Comparison of ENCODE assay signal across 1 mouse cellular context in the genomic region with DNA sequence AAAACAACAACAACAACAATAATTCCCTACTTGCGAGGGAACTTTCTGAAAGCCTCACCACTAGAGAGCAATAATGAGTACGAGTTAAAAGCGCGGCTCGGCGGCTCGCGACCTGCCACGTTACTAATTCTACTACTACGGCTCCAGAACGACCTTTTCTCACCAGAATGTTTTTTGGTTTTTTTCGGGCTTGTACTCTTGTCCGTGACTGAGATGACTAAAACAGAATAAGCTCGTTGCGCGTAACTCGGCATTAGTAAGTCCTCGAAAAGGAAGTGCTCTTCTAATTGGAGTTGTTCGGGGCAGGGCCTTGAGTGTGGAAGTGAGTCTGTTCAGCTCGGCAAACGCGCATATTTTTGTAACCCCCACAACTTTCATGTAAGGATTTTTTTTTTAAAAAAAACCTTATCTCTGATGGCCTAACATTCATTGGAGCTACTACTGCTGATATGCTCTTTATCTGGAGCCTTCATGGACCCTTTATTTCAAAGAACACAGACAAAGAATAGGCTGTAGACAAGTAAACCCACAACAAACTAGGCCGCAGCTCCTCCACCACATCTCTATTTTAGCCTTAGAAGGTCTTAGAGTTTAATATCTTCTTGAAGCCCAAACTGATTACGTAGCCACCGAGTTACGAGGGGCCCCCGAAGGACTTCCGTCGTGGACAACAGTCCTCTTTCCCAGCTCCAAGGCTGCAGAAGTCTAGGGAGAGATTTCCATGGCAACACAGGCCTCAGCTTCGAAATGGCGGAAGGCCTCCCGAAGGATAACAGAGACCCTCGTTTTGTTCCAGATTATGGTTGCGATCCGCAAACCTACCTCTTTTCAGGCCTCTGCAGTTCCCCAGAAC.
A peak's percentile ranks its signal among the peaks of the same experiment; 100 is the strongest.
TF ChIP-seq lines count a peak whose summit lies in the region.

No protein-coding gene starts in this region.

TF ChIP-seq in CH12.LX, 34 proteins besides CTCF, POLR2A, EP300 and RAD21:
- TF ChIP-seq USF1 (IDR thresholded peaks at IDR 0.05; ENCODE audit: low read depth, low read length) (no peak), UBTF (IDR thresholded peaks at IDR 0.05; ENCODE audit: low read depth, low read length) (no peak), MYC (IDR thresholded peaks at IDR 0.05; ENCODE audit: low read depth, low read length) (peak; percentile 72; the same call in 1 of the 2 replicates), MAZ (IDR thresholded peaks at IDR 0.05; ENCODE audit: low read depth, low read length) (no peak), NRF1 (IDR thresholded peaks at IDR 0.05; ENCODE audit: low read depth, low read length) (no peak), ZMIZ1 (IDR thresholded peaks at IDR 0.05; ENCODE audit: low read depth, low read length) (no peak), MEF2A (IDR thresholded peaks at IDR 0.05; ENCODE audit: borderline replicate concordance, low read depth, low read length) (no peak), HCFC1 (IDR thresholded peaks at IDR 0.05; ENCODE audit: low read depth, low read length) (peak; percentile 21; the same call in 1 of the 2 replicates), MAX (IDR thresholded peaks at IDR 0.05; ENCODE audit: low read length) (0 out of 2 replicates have a peak, but pooled peaks have one; percentile 57), JUND (conservative IDR thresholded peaks at IDR 0.05; ENCODE audit: low read depth, low read length) (no peak), ETS1 (conservative IDR thresholded peaks at IDR 0.05; ENCODE audit: low read depth, low read length) (no peak), ZKSCAN1 (IDR thresholded peaks at IDR 0.05; ENCODE audit: borderline replicate concordance, low read depth, low read length) (no peak), GABPA (IDR thresholded peaks at IDR 0.05; ENCODE audit: insufficient replicate concordance, low read depth, low read length) (no peak), POLR2AphosphoS2 (IDR thresholded peaks at IDR 0.05; ENCODE audit: low read depth, low read length) (no peak), TBP (conservative IDR thresholded peaks at IDR 0.05; ENCODE audit: low read depth, low read length) (0 out of 2 replicates have a peak, but pooled peaks have one; percentile 13), PAX5 (IDR thresholded peaks at IDR 0.05; ENCODE audit: low read length) (no peak), JUN (IDR thresholded peaks at IDR 0.05; ENCODE audit: insufficient read depth, low read depth, low read length) (no peak), RCOR1 (conservative IDR thresholded peaks at IDR 0.05; ENCODE audit: low read depth, low read length) (no peak), CHD1 (IDR thresholded peaks at IDR 0.05; ENCODE audit: low read depth, low read length) (no peak), KAT2A (IDR thresholded peaks at IDR 0.05; ENCODE audit: insufficient replicate concordance, low read length) (no peak), USF2 (conservative IDR thresholded peaks at IDR 0.05; ENCODE audit: low read depth, low read length) (no peak), IRF4 (IDR thresholded peaks at IDR 0.05; ENCODE audit: low read depth, low read length) (no peak), MAFK (IDR thresholded peaks at IDR 0.05; ENCODE audit: insufficient replicate concordance, low read length) (no peak), SMC3 (IDR thresholded peaks at IDR 0.05; ENCODE audit: low read depth, low read length) (peak; percentile 40; the same call in 1 of the 2 replicates), ELF1 (IDR thresholded peaks at IDR 0.05; ENCODE audit: low read depth, low read length) (no peak), TCF12 (IDR thresholded peaks at IDR 0.05; ENCODE audit: low read depth, low read length) (peak; percentile 55; the same call in 1 of the 2 replicates), MXI1 (IDR thresholded peaks at IDR 0.05; ENCODE audit: low read depth, low read length) (peak; percentile 49), SIN3A (IDR thresholded peaks at IDR 0.05; ENCODE audit: low read length) (peak; percentile 74; the same call in 1 of the 2 replicates), BHLHE40 (IDR thresholded peaks at IDR 0.05; ENCODE audit: low read depth, low read length) (0 out of 2 replicates have a peak, but pooled peaks have one; percentile 9), E2F4 (IDR thresholded peaks at IDR 0.05; ENCODE audit: insufficient replicate concordance, low read depth, low read length) (no peak), ZNF384 (IDR thresholded peaks at IDR 0.05; ENCODE audit: low read depth, low read length) (no peak), ZC3H11A (IDR thresholded peaks at IDR 0.05; ENCODE audit: low read depth, low read length) (no peak), CHD2 (IDR thresholded peaks at IDR 0.05; ENCODE audit: low read length) (no peak), NELFE (IDR thresholded peaks at IDR 0.05; ENCODE audit: low read depth, low read length) (0 out of 2 replicates have a peak, but pooled peaks have one; percentile 22)
